Mouse (Mus musculus) olfactory bulb, adult 2 months (tissue): ENCODE results near the gene Olfr914.

Experiments
- CTCF ChIP-seq: fragments of 200-500 bp; IDR thresholded peaks from 2 replicates; pipeline ENCODE4 v1.5.1; 2012; ENCODE audit warnings: low read depth, mild to moderate bottlenecking, low read length, moderate library complexity; ENCODE audit not compliant: insufficient read depth
- POLR2A ChIP-seq: fragments of 200-500 bp; IDR thresholded peaks from 2 replicates; pipeline ENCODE4 v1.6.1; 2012; ENCODE audit warnings: mild to moderate bottlenecking, low read depth, low read length, moderate library complexity; ENCODE audit not compliant: insufficient read depth

DNA sequence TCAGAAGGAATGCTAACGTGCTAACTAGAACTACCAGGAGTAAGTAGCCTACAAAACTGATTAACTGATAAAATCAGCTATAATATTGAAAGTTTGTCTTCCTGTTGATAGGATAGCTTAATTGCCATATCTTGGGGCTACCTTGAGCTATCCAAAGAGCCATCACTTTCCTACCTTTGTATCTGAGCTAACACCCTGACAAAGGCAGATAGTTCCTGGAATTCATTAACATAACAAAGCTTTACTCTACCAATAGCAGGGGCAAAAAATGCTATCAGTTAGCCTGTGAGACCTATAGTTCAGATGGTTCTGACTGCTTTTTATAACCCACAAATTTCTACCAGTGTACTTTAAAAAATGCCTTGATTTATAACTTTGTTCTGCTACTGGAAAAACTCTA lies 13.8 kb upstream of the Olfr914 start:
- TF ChIP-seq POLR2A (no peak), CTCF (no peak)
